Mouse (Mus musculus) spleen, adult 10 weeks (tissue): ENCODE results near the gene B020011L13Rik. TPM values are rescaled to one million over a fixed set of nuclear protein-coding genes. Genes with fewer than 3 reads are reported as not detected.

Source experiments
- polyA plus RNA-seq: library from polyadenylated mRNA; stranded (reverse); fragments of 350-450 nt; fragmentation: Illumina TruSeq; extraction: RNeasy Lipid Tissue Mini Kit (QIAGEN cat#74804); gene quantifications from one replicate; pipeline ENCODE4 v1.2.3, GENCODE M21; 2015; ENCODE audit warnings: low replicate concordance; ENCODE audit not compliant: insufficient read depth

B020011L13Rik gene
- polyA plus RNA-seq: not detected

GRCm38 (mm10) chr1:117780833-117781232 lies at the start of gene B020011L13Rik:
Gene B020011L13Rik (plus strand): TSS chr1:117781133.

GRCm38 (mm10) chr1:117829781-117830180 lies 48.8 kb downstream of the B020011L13Rik start, which contains the start of gene Gm28360:
Gene Gm28360 (plus strand): TSS chr1:117830081.

Other genes starting within 250 kb of the B020011L13Rik start
- gene Gm28363, start 84.0 kb upstream of the B020011L13Rik start, polyA plus RNA-seq: not detected
- not detected for gene Gm28360, start 48.9 kb downstream of the B020011L13Rik start, polyA plus RNA-seq
- gene Gm28168, start 146.9 kb downstream of the B020011L13Rik start, polyA plus RNA-seq: not detected
- gene Gm7145, start 184.8 kb downstream of the B020011L13Rik start, polyA plus RNA-seq: not detected